Mouse (Mus musculus) MEL (cell line): Measurements from ENCODE around the gene Gm14548. TPM values are rescaled to one million over a fixed set of nuclear protein-coding genes. Genes with fewer than 3 reads are reported as not detected.
A peak's percentile ranks its signal among the peaks of the same experiment; 100 is the strongest.
"Not testable (repeated sequence)": the region's sequence is repeated elsewhere in the genome, so short reads cannot be mapped to it uniquely, and the experiment has no call there.

Source experiments
- DNase-seq: peaks from one replicate; pipeline ENCODE4 v3.0.0; 2011; ENCODE audit warnings: low read depth, low spot score
- H3K27ac ChIP-seq: 2 replicates; pipeline ENCODE4 v1.5.1; 2012; ENCODE audit warnings: low read depth, mild to moderate bottlenecking, control low read depth, low read length, moderate library complexity; ENCODE audit not compliant: control insufficient read depth
- H3K27me3 ChIP-seq, 2 experiments: fragments of 150-350 bp in 1 of 2; sonication (generic) in 1 of 2; 2 replicates each; pipeline ENCODE4 v1.6.1; 2012; ENCODE audit warnings: low read length in 2 of 2, mild to moderate bottlenecking in 2 of 2, improper control_type of control experiment in 1 of 2, moderate library complexity in 1 of 2; ENCODE audit not compliant: insufficient read depth in 2 of 2, control insufficient read depth in 1 of 2
- H3K36me3 ChIP-seq, 2 experiments: 2 replicates each; pipeline ENCODE4 v1.6.1; 2012 to 2014; ENCODE audit warnings: low read length in 2 of 2, improper control_type of control experiment in 1 of 2, inconsistent platforms in 1 of 2, mild to moderate bottlenecking in 1 of 2; ENCODE audit not compliant: insufficient read depth in 2 of 2, control insufficient read depth in 1 of 2
- H3K4me1 ChIP-seq, 2 experiments: fragments of 150-350 bp in 1 of 2; sonication (generic) in 1 of 2; 2 replicates each; pipeline ENCODE4 v1.6.1; 2012; ENCODE audit warnings: low read length in 2 of 2, improper control_type of control experiment in 1 of 2, mild to moderate bottlenecking in 1 of 2; ENCODE audit not compliant: insufficient read depth in 2 of 2, control insufficient read depth in 1 of 2
- H3K4me3 ChIP-seq, 2 experiments: fragments of 150-350 bp in 1 of 2; sonication (generic) in 1 of 2; 2 replicates each; pipeline ENCODE4 v1.5.1; 2012; ENCODE audit warnings: low read depth in 2 of 2, low read length in 2 of 2, mild to moderate bottlenecking in 2 of 2, moderate library complexity in 2 of 2, control low read depth in 1 of 2, improper control_type of control experiment in 1 of 2; ENCODE audit not compliant: control insufficient read depth in 1 of 2, insufficient read depth in 1 of 2
- H3K79me2 ChIP-seq: 2 replicates; pipeline ENCODE4 v1.6.1; 2012; ENCODE audit warnings: mild to moderate bottlenecking, low read length, moderate library complexity; ENCODE audit not compliant: control insufficient read depth, poor library complexity, insufficient read depth
- H3K9ac ChIP-seq: 2 replicates; pipeline ENCODE4 v1.6.1; 2012; ENCODE audit warnings: low read depth, mild to moderate bottlenecking, control low read depth, low read length, moderate library complexity; ENCODE audit not compliant: control insufficient read depth, poor library complexity, severe bottlenecking
- H3K9me3 ChIP-seq: fragments of 150-350 bp; sonication (generic); replicated peaks from 2 replicates; pipeline ENCODE4 v1.6.1; 2012; ENCODE audit warnings: mild to moderate bottlenecking, low read length, improper control_type of control experiment, moderate library complexity; ENCODE audit not compliant: insufficient read depth
- BHLHE40 ChIP-seq: IDR thresholded peaks from 2 replicates; pipeline ENCODE4 v1.6.1; 2012; ENCODE audit warnings: low read depth, mild to moderate bottlenecking, inconsistent platforms, low read length, improper control_type of control experiment, borderline replicate concordance
- E2F4 ChIP-seq: IDR thresholded peaks from 2 replicates; pipeline ENCODE4 v1.6.1; 2011; ENCODE audit warnings: low read depth, low read length, improper control_type of control experiment, borderline replicate concordance
- ELF1 ChIP-seq: IDR thresholded peaks from 2 replicates; pipeline ENCODE4 v1.6.1; 2014; ENCODE audit warnings: low read depth, mild to moderate bottlenecking, inconsistent platforms, low read length, improper control_type of control experiment, moderate library complexity
- EP300 ChIP-seq, 2 experiments: IDR thresholded peaks; 2 replicates each; pipeline ENCODE4 v1.6.1; 2011; ENCODE audit warnings: improper control_type of control experiment in 2 of 2, low read length in 2 of 2, low read depth in 1 of 2, mild to moderate bottlenecking in 1 of 2
- GABPA ChIP-seq: IDR thresholded peaks from 2 replicates; pipeline ENCODE4 v1.6.1; 2012; ENCODE audit warnings: low read depth, mild to moderate bottlenecking, inconsistent platforms, low read length, improper control_type of control experiment, moderate library complexity
- GATA1 ChIP-seq: IDR thresholded peaks from 2 replicates; pipeline ENCODE4 v1.6.1; 2011; ENCODE audit warnings: low read depth, low read length, improper control_type of control experiment
- MAX ChIP-seq: IDR thresholded peaks from 2 replicates; pipeline ENCODE4 v1.6.1; 2011; ENCODE audit warnings: low read length, improper control_type of control experiment
- MAZ ChIP-seq: IDR thresholded peaks from 2 replicates; pipeline ENCODE4 v1.6.1; 2012; ENCODE audit warnings: low read depth, mild to moderate bottlenecking, inconsistent platforms, low read length, improper control_type of control experiment
- MXI1 ChIP-seq: IDR thresholded peaks from 2 replicates; pipeline ENCODE4 v1.6.1; 2011; ENCODE audit warnings: mild to moderate bottlenecking, low read depth, low read length, improper control_type of control experiment
- MYC ChIP-seq: IDR thresholded peaks from 2 replicates; pipeline ENCODE4 v1.6.1; 2011; ENCODE audit warnings: low read depth, mild to moderate bottlenecking, low read length, improper control_type of control experiment, moderate library complexity
- TAL1 ChIP-seq: IDR thresholded peaks from 2 replicates; pipeline ENCODE4 v1.6.1; 2012; ENCODE audit warnings: mild to moderate bottlenecking, inconsistent platforms, low read length, moderate library complexity, mixed read lengths
- TBP ChIP-seq: IDR thresholded peaks from 2 replicates; pipeline ENCODE4 v1.8.0; 2011; ENCODE audit warnings: low read depth, low read length, improper control_type of control experiment
- UBTF ChIP-seq: IDR thresholded peaks from 2 replicates; pipeline ENCODE4 v1.6.1; 2012; ENCODE audit warnings: low read depth, mild to moderate bottlenecking, inconsistent platforms, low read length, improper control_type of control experiment, moderate library complexity, borderline replicate concordance; ENCODE audit not compliant: insufficient read depth
- ZNF384 ChIP-seq: IDR thresholded peaks from 2 replicates; pipeline ENCODE4 v1.6.1; 2012; ENCODE audit warnings: low read depth, mild to moderate bottlenecking, inconsistent platforms, low read length, improper control_type of control experiment
- polyA plus RNA-seq, 2 experiments: library from polyadenylated mRNA; stranded (reverse) in 1 of 2; unstranded in 1 of 2; fragments of >175 nt in 1 of 2; fragments of >200 nt in 1 of 2; gene quantifications; 2 replicates each; pipeline versions ENCODE4 v1.2.1 to v1.2.4; 2012; ENCODE audit warnings: low replicate concordance in 2 of 2, low read depth in 1 of 2; ENCODE audit not compliant: insufficient read length in 2 of 2, insufficient read depth in 1 of 2, missing spikeins in 1 of 2
- total RNA-seq: library from RNA; depleted of rRNA; stranded (reverse); fragments of 300-350 nt; gene quantifications from 2 replicates; pipeline ENCODE4 v1.2.3, GENCODE M21; 2012; rRNA removed

Gm14548 gene
- total RNA-seq (0.04 and 0.16 TPM in 2 replicates), polyA plus RNA-seq (under 1 TPM in 1 of 2 experiments, not detected in 1; 0.13 TPM)

DNA sequence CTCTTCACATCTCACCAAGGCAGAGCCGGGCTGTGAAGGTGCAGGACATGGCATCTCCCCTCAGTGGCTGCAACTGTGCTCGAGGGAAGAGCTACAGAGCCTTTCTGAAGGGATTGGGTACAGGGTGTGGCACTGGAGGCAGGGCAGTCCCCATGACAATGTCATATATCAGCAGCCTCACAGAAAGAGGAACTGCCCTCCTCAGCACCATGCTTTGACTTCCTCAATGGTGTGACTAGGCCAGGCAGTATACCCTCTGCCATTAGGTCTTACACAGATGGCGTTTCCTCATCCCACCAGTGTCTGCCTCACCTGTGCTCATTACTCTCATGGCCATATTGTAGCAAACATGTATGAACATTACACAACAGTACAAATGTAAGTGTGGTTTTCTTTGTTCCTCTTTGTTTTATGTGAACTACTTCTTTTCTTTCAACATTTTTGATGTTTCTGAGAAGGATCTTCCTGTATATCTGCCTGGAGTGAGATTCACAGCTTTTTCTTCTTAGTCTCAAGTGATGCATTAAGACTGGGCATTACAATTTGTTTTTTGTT is at the start of gene Gm14548:
Gene Gm14548 (minus strand): TSS at position 85 of the 555 bp plus-strand sequence.
- not testable (repeated sequence) for H3K9me3 ChIP-seq, H3K9ac ChIP-seq, H3K4me1 ChIP-seq, H3K27ac ChIP-seq, H3K36me3 ChIP-seq, H3K4me3 ChIP-seq, H3K79me2 ChIP-seq, H3K27me3 ChIP-seq
- TF ChIP-seq MXI1 (peak; percentile 23; the same call in 1 of the 2 replicates), EP300 (IDR thresholded peaks at IDR 0.05; ENCODE audit: low read depth in 1 of 2, low read length in 2 of 2) (peak in 1 of 2 experiments; percentile 66; a peak in 2 of 4 replicates), MAX (peak; percentile 37; the same call in 1 of the 2 replicates), TBP (peak; percentile 65), ELF1 (0 out of 2 replicates have a peak, but pooled peaks have one; percentile 20), MYC (peak; percentile 45; the same call in 1 of the 2 replicates)
- DNase-seq: peak; percentile 90

GRCm38 (mm10) chr7:3946117-3946516 is 48.2 kb upstream of the Gm14548 start:
- TF ChIP-seq GABPA: no peak
- TF ChIP-seq BHLHE40: no peak
- TF ChIP-seq MAZ: no peak
- no peak for TF ChIP-seq UBTF
- no peak for TF ChIP-seq E2F4
- TF ChIP-seq GATA1: no peak
- no peak for TF ChIP-seq ZNF384
- no peak for TF ChIP-seq TAL1
- Histone ChIP-seq H3K79me2 (no peaks in the 10 kb centered on the region), H3K4me3 (no peak overlapping the region), H3K36me3 (peaks cover 0 to 3% of the 10 kb centered on the region in 2 experiments; a peak in 1 of 4 replicates), H3K27me3 (peaks cover 0 to 3% of the 10 kb centered on the region in 2 experiments; a peak in 3 of 4 replicates), H3K4me1 (no peaks in the 10 kb centered on the region; a peak in 1 of 4 replicates), H3K9me3 (no peaks in the 10 kb centered on the region), H3K9ac (no peak overlapping the region), H3K27ac (no peak overlapping the region)
- DNase-seq: no peak
